In genomic region chr4:53826641-53827248, GRCm38 (mm10) we compare ENCODE assay signal across 8 mouse cellular contexts. TPM values are rescaled to one million over a fixed set of nuclear protein-coding genes. Genes with fewer than 3 reads are reported as not detected.
A peak's percentile ranks its signal among the peaks of the same experiment; 100 is the strongest.
DNase-seq lines count a peak whose midpoint lies in the region; ATAC-seq and TF ChIP-seq lines count a peak whose summit lies in the region.

No protein-coding gene starts in this region.

- peak overlapping the region; percentile 53 for H3ac ChIP-seq in myocyte (ENCODE audit: control insufficient read depth, insufficient read length)

- H3K27me3 ChIP-seq in liver, adult 2 months (ENCODE audit: control insufficient read depth, insufficient read depth, low read length) = no peaks in the 10 kb centered on the region
- H3K27me3 ChIP-seq in embryonic facial prominence, embryonic 14.5 days (replicated peaks; ENCODE audit: control insufficient read depth, insufficient read depth, low read length) = no peaks in the 10 kb centered on the region
- H3K27me3 ChIP-seq in intestine, embryonic 16.5 days (replicated peaks; ENCODE audit: control insufficient read depth, insufficient read depth, low read length) = no peaks in the 10 kb centered on the region
- H3K27me3 ChIP-seq in myocyte (ENCODE audit: control insufficient read depth, insufficient read depth, insufficient read length) = no peaks in the 10 kb centered on the region

- no peak for ATAC-seq in embryonic facial prominence, embryonic 14.5 days (ENCODE audit: low read depth)
- no peak for ATAC-seq in intestine, embryonic 16.5 days

- no peak for TF ChIP-seq CTCF in liver, adult 2 months (IDR thresholded peaks at IDR 0.05; ENCODE audit: low read depth, low read length)

- H3K4me1 ChIP-seq in liver, adult 2 months (ENCODE audit: control insufficient read depth, insufficient read depth, low read length) = peaks cover 20% of the 10 kb centered on the region
- H3K4me1 ChIP-seq in embryonic facial prominence, embryonic 14.5 days (ENCODE audit: control insufficient read depth, insufficient read depth, low read length) = 0 out of 2 replicates have a peak, but pooled peaks cover 12% of the 10 kb centered on the region
- no peaks in the 10 kb centered on the region for H3K4me1 ChIP-seq in intestine, embryonic 16.5 days (ENCODE audit: control insufficient read depth, insufficient read depth, low read length)

- H3K4me3 ChIP-seq in liver, adult 2 months (ENCODE audit: insufficient read depth, low read depth, low read length) = peak overlapping the region; percentile 78
- H3K4me3 ChIP-seq in embryonic facial prominence, embryonic 14.5 days (ENCODE audit: low read depth, low read length) = peak overlapping the region; percentile 96
- peak overlapping the region; percentile 93 for H3K4me3 ChIP-seq in intestine, embryonic 16.5 days (ENCODE audit: low read length)
- H3K4me3 ChIP-seq in myocyte = peak overlapping the region; percentile 56

- DNase-seq in liver, adult 2 months (ENCODE audit: extremely low read depth, low read depth, low spot score) = peak; percentile 78
- DNase-seq in liver = no peak
- no peak for DNase-seq in embryonic facial prominence, embryonic 14.5 days (ENCODE audit: low spot score)
- DNase-seq in right cerebral cortex, postnatal 10 days (ENCODE audit: low spot score in 2 of 2) = no peak
- no peak for DNase-seq in kidney, postnatal 14 days
- no peak for DNase-seq in spleen, adult 12 weeks (ENCODE audit: low spot score)

- H3K4me2 ChIP-seq in embryonic facial prominence, embryonic 14.5 days (ENCODE audit: low read depth, low read length) = peak overlapping the region; percentile 71
- H3K4me2 ChIP-seq in intestine, embryonic 16.5 days (ENCODE audit: low read depth, low read length) = peak overlapping the region; percentile 71
- peak overlapping the region; percentile 79 for H3K4me2 ChIP-seq in myocyte (ENCODE audit: low read depth)

- TF ChIP-seq POLR2A in liver, adult 2 months (IDR thresholded peaks at IDR 0.05; ENCODE audit: extremely low read depth, insufficient read depth, low read length) = no peak
- no peak for TF ChIP-seq POLR2A in myocyte (IDR thresholded peaks at IDR 0.05; ENCODE audit: insufficient read length, low read depth)

- no peaks in the 10 kb centered on the region for H3K9me3 ChIP-seq in embryonic facial prominence, embryonic 14.5 days (ENCODE audit: control insufficient read depth, low read length)
- H3K9me3 ChIP-seq in intestine, embryonic 16.5 days (ENCODE audit: control insufficient read depth, low read length) = no peaks in the 10 kb centered on the region

- H3K79me2 ChIP-seq in liver, adult 2 months (ENCODE audit: control insufficient read depth, insufficient read depth, low read length) = peaks cover 13% of the 10 kb centered on the region; the same call in 1 of the 2 replicates
- H3K79me2 ChIP-seq in myocyte (ENCODE audit: control insufficient read depth, insufficient read depth) = peaks cover 43% of the 10 kb centered on the region

- 2% methylated on average over 11 of the region's 11 CpGs for WGBS in liver, adult 2 months
- 12% methylated on average over 11 of the region's 11 CpGs for WGBS in embryonic facial prominence, embryonic 14.5 days
- 8% methylated on average over 11 of the region's 11 CpGs for WGBS in intestine, embryonic 16.5 days

- no peaks in the 10 kb centered on the region for H3K36me3 ChIP-seq in liver, adult 2 months (ENCODE audit: control insufficient read depth, insufficient read depth, low read length)
- H3K36me3 ChIP-seq in embryonic facial prominence, embryonic 14.5 days (ENCODE audit: control insufficient read depth, insufficient read depth, low read length) = no peaks in the 10 kb centered on the region
- H3K36me3 ChIP-seq in intestine, embryonic 16.5 days (ENCODE audit: control insufficient read depth, insufficient read depth, low read length) = no peaks in the 10 kb centered on the region
- H3K36me3 ChIP-seq in myocyte (ENCODE audit: control insufficient read depth, insufficient read depth) = no peaks in the 10 kb centered on the region

- H3K9ac ChIP-seq in liver, adult 2 months (ENCODE audit: low read depth, low read length) = peak overlapping the region; percentile 86
- peak overlapping the region; percentile 86 for H3K9ac ChIP-seq in embryonic facial prominence, embryonic 14.5 days (ENCODE audit: low read depth, low read length)
- peak overlapping the region; percentile 87 for H3K9ac ChIP-seq in intestine, embryonic 16.5 days (ENCODE audit: low read depth, low read length)

- H3K27ac ChIP-seq in liver, adult 2 months (replicated peaks; ENCODE audit: insufficient read depth, low read depth, low read length) = peak overlapping the region; percentile 82
- no peak overlapping the region for H3K27ac ChIP-seq in embryonic facial prominence, embryonic 14.5 days (replicated peaks; ENCODE audit: low read depth, low read length)
- H3K27ac ChIP-seq in intestine, embryonic 16.5 days (ENCODE audit: low read length) = no peak overlapping the region

TF ChIP-seq in myocyte, 11 proteins besides CTCF, POLR2A, EP300 and RAD21:
- TF ChIP-seq TCF3 (IDR thresholded peaks at IDR 0.05; ENCODE audit: insufficient read length, low read depth) (no peak), TCF12 (IDR thresholded peaks at IDR 0.05; ENCODE audit: insufficient read depth, poor library complexity, severe bottlenecking) (no peak), USF1 (IDR thresholded peaks at IDR 0.05; ENCODE audit: low read depth) (no peak), REST (IDR thresholded peaks at IDR 0.05; ENCODE audit: insufficient read depth, insufficient read length) (no peak), MAX (IDR thresholded peaks at IDR 0.05; ENCODE audit: low read depth) (no peak), MYOD1 (IDR thresholded peaks at IDR 0.05; ENCODE audit: control insufficient read depth in 1 of 3, insufficient read length in 2 of 3, low read depth in 2 of 3) (no peak), E2F4 (IDR thresholded peaks at IDR 0.05; ENCODE audit: insufficient read depth) (no peak), SRF (IDR thresholded peaks at IDR 0.05; ENCODE audit: control insufficient read depth, insufficient read length, low read depth) (no peak), POLR2AphosphoS2 (IDR thresholded peaks at IDR 0.05; ENCODE audit: insufficient read length, low read depth) (no peak), CEBPB (IDR thresholded peaks at IDR 0.05; ENCODE audit: insufficient read depth, poor library complexity, severe bottlenecking) (no peak), MYOG (IDR thresholded peaks at IDR 0.05; ENCODE audit: control insufficient read depth in 1 of 3, insufficient read depth in 1 of 3, insufficient read length in 2 of 3, low read depth in 2 of 3) (no peak)

RNA-seq across cellular contexts. Expression of gene Tmem38b, which starts 0.9 kb away (rescaled TPM):
- total RNA-seq in liver, adult 2 months (2014; rRNA removed) = 29.5 and 33.2 TPM in 2 replicates
- polyA plus RNA-seq in liver, adult 2 months (2012; rRNA removed) = 37.3 and 44.7 TPM in 2 replicates
- 16.3 and 17.8 TPM in 2 replicates for polyA plus RNA-seq in embryonic facial prominence, embryonic 14.5 days (2014; fragmentation: Nextera tagmentation; extraction: Ambion mirVana)
- 7.3 and 7.8 TPM in 2 replicates for polyA plus RNA-seq in intestine, embryonic 16.5 days (2015; fragmentation: Nextera tagmentation; extraction: Ambion mirVana)
- 39.7 TPM for polyA plus RNA-seq in myocyte (2012; fragmentation: generic; extraction: Trizol)

RNA-seq across cellular contexts. Expression of gene Tal2, which starts 47.2 kb away (rescaled TPM):
- total RNA-seq in liver, adult 2 months (2014; rRNA removed) = under 0.01 TPM in 1 of 2 replicates, not detected in the other
- polyA plus RNA-seq in liver, adult 2 months (2012; rRNA removed) = not detected in 2 replicates
- 0.39 and 0.42 TPM in 2 replicates for polyA plus RNA-seq in embryonic facial prominence, embryonic 14.5 days (2014; fragmentation: Nextera tagmentation; extraction: Ambion mirVana)
- polyA plus RNA-seq in intestine, embryonic 16.5 days (2015; fragmentation: Nextera tagmentation; extraction: Ambion mirVana) = 0.05 TPM in 1 of 2 replicates, not detected in the other
- 0.17 TPM for polyA plus RNA-seq in myocyte (2012; fragmentation: generic; extraction: Trizol)
